18 mouse cellular contexts compared by ENCODE assay signal in genomic region chr10:80950314-80950713, GRCm38 (mm10).
"Had no signal": no experiment of that assay in that cellular context is flagged by ENCODE, and none has a peak within 500 bp of the region (broad histone marks: within the 10 kb centered on the region; RNA-seq: fewer than 3 reads in every experiment).

No protein-coding gene starts in this region.

- ATAC-seq: intestine, embryonic 16.5 days; midbrain, embryonic 16.5 days had no signal

- DNase-seq: kidney, adult 2 months; kidney, postnatal 14 days; layer of hippocampus, adult 9-11 months; layer of hippocampus, postnatal 36 days; left cerebral cortex, postnatal 4 days; lung, embryonic 14.5 days; lung, postnatal 10 days; lung, postnatal 4 days; retina, postnatal 1 day; right cerebral cortex, postnatal 4 days; spleen, adult 18-20 months; thymus, postnatal 36 days had no signal

- H3K4me2 ChIP-seq: kidney, embryonic 15.5 days; liver, embryonic 15.5 days; lung, embryonic 14.5 days; neural tube, embryonic 13.5 days had no signal

- H3K36me3 ChIP-seq: kidney, embryonic 15.5 days; liver, embryonic 15.5 days; midbrain, embryonic 10.5 days; neural tube, embryonic 13.5 days had no signal

- H3K4me3 ChIP-seq: kidney, embryonic 15.5 days; liver, embryonic 15.5 days; midbrain, embryonic 10.5 days; neural tube, embryonic 13.5 days had no signal

- H3K27ac ChIP-seq: kidney, embryonic 15.5 days; liver, embryonic 15.5 days; midbrain, embryonic 10.5 days; neural tube, embryonic 13.5 days had no signal

- H3K9me3 ChIP-seq: kidney, embryonic 15.5 days; liver, embryonic 15.5 days; midbrain, embryonic 10.5 days; neural tube, embryonic 13.5 days had no signal

- H3K9ac ChIP-seq: kidney, embryonic 15.5 days; liver, embryonic 15.5 days; lung, embryonic 14.5 days; neural tube, embryonic 13.5 days had no signal

- H3K27me3 ChIP-seq: kidney, embryonic 15.5 days; neural tube, embryonic 13.5 days had no signal
